Mouse (Mus musculus) gastrocnemius, postnatal 14 days (tissue): ENCODE measurements around the gene Oard1. TPM values are rescaled to one million over a fixed set of nuclear protein-coding genes. Genes with fewer than 3 reads are reported as not detected.

ENCODE experiments used
- DNase-seq: peaks from one replicate; pipeline ENCODE4 v3.0.0; 2021; ENCODE audit warnings: mixed read lengths
- intact Hi-C: fragments of 180-260 bp; cut with DNase I; formaldehyde crosslinking; loops from one replicate; pipeline ENCODE4 v1.15.1; 2025; ENCODE audit warnings: low total_unique reads
- long read RNA-seq, 2 experiments: library from polyadenylated mRNA; stranded (forward); transcript quantifications; one replicate each; pipeline ENCODE4 v2.0.0; 2021
- total RNA-seq, 2 experiments: library from RNA; stranded (reverse); gene quantifications; 2 replicates each; pipeline ENCODE4 v1.2.3; 2021

Gene Oard1
- total RNA-seq = 1 to 10 TPM; 7.4 to 8.3 TPM
- long read RNA-seq, experiment 1, partial matches to known transcripts = 2 of 11 reads
- long read RNA-seq, experiment 1, other reads (novel, unspliced or antisense) = 7 of 11 reads
- long read RNA-seq, experiment 2, partial matches to known transcripts = 1 of 13 reads
- long read RNA-seq, experiment 2, other reads (novel, unspliced or antisense) = 7 of 13 reads

GRCm38 (mm10) chr17:48409380-48410298, at the start of gene Oard1, which contains the start of gene Nfya:
Oard1 (plus strand) TSS chr17:48410014.
Nfya (minus strand) TSS chr17:48409906.
- peak; percentile 100 for DNase-seq
- intact Hi-C loops = no loop called here

GRCm38 (mm10) chr17:48360462-48360861, 49.4 kb upstream of the Oard1 start:
- DNase-seq = no peak
- intact Hi-C loops = no loop called here

DNA sequence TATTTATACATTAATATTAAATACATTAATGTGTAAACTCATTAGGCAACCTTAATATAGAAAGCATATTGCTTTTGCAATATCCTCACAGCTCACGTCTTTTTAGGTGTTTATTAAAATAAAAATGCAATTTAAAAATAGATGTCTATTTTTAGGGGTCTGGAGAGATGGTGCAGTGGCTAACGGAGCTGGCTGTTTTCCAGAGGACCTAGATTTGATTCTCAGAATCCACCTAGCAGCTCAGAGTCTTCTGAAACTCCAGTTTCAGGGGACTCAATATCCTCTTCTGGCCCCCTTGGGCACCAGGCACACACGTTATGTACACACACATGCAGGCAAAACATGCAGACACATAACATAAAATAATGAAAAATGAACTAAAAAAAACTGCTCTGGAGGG, 47.5 kb upstream of the Oard1 start:
- intact Hi-C loops = no loop called here
- no peak for DNase-seq

DNA sequence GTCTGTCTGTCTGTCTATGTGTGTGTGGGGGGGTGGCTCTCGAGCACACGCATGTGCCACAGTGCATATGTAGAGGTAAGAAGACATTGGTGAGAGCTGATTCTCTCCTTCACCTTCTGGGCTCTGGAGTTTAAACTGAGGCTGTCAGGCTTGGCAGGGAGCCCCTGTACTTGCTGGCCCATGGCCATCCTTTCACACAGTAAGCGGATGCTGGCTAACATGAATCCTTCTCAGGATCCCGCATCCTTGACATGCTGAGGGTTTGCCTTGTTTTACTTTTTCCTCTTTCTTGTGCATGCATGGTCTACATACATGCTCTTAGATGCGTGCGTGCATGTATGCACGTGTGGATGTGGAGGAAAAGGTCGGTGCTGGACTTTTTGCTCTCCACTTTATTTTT, 46.8 kb upstream of the Oard1 start:
- intact Hi-C loops = no loop called here
- DNase-seq = peak; percentile 35

- no peak for DNase-seq
- intact Hi-C loops = no loop called here
Measured at GRCm38 (mm10) chr17:48363421-48363965, 46.3 kb upstream of the Oard1 start.

DNA sequence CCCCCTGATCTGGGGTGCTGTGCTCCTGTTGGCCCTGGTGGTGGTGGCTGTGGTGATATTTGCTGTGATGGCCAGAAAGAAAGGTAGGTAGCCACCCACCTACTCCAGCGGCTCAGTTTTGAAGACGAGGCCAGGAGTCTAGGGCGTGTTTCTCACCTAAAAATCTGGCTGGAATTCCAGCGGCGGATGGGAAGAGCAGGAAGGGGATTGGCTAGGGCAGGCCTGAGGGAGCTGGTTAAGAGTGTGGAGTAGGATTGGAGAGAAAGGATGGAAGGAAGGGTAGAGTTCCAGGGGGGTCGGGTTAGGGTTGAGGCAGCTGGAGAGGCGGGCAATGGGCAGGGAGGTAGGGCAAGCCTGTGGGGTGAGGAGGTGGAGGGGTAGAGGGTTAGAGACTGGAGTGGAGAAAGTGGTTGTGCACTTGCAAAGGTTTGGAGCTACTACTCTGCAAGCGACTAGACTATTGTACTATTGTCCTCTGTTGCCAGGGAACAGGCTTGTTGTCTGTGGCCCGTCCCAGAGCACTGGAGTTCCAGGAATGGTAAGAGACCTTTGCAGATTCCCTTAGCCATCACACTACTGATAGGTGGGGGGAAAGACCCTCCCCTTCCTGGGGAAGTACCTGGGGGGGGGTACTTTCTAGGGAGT, 44.2 kb upstream of the Oard1 start:
- DNase-seq = no peak
- intact Hi-C loops = no loop called here

- no peak for DNase-seq
- intact Hi-C loops = no loop called here
Measured at GRCm38 (mm10) chr17:48366806-48367205, 43.0 kb upstream of the Oard1 start.

DNA sequence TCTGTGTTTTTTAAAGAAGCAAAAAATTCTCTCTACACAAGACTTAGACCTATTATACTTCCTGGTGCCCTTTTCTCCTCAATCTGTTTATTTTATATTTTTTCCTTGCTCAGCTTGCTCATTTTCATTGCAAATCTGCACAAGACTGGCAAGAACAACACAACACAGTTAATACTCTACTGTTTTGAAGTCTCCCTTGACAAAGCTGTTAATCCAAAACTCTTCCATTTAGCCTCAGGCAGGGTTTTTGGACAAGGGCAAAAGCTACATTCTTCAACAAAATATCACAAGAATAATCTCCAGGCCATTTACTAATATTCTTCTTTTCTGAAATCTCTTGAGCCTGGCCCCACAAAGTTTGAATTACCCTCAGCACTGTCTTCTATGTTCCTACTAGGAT, 38.2 kb upstream of the Oard1 start:
- DNase-seq = no peak
- intact Hi-C loops = no loop called here

- intact Hi-C loops = no loop called here
- DNase-seq = no peak
Measured at GRCm38 (mm10) chr17:48372987-48373386, 36.8 kb upstream of the Oard1 start.

DNA sequence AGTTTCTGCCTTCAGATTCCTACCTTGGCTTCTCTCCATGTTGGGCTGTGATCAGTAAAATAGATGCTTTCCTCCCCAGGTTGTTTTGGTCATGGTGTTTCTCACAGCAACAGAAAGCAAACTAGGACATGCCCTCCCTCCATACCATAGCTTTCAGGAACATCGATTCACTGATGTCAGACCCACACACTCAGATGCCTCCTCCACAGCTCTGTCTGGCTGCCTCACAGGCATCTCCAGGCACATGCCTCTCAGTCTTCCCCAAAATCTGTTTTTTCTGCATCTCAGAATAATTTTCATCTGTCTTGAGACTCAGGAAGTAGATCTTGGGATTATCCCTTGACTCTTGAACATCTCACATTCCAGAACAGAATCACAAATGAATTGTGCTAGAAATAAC, 33.7 kb upstream of the Oard1 start:
- intact Hi-C loops = no loop called here

GRCm38 (mm10) chr17:48379050-48379449, 30.8 kb upstream of the Oard1 start:
- intact Hi-C loops = no loop called here
- DNase-seq = no peak

More for the DNA sequence above, 33.7 kb upstream of the Oard1 start:
- no peak for DNase-seq

DNA sequence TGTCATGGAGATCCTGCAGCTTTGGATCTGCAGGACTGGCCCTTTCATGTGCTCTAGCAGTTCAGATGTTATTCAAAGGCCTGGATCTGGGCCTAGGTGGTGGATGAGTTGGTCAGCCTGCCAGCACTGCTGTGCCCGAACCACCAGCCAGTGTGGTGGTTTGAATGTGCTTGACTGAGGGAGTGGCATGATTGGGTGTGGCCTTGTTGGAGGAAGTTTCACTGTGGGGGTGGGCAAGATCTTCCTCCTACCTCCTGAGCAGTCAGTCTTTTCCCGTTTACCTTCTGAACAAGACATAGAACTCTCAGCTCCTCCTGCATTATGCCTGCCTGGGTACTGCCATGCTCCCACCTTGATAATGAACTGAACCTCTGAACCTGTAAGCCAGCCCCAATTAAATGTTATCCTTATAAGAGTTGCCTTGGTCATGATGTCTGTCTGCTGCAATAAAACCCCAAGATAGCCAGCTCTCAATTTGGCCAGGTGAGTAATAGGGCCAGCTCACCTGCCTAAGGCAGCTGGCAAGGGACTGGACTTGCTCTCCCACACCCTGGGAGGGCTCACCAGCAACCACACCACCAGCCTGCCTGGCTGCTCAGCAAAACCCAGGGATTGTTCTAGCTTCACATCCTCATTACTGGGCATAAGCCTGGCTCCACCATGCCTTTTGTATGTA, 23.9 kb upstream of the Oard1 start:
- DNase-seq = no peak
- intact Hi-C loops = no loop called here

DNA sequence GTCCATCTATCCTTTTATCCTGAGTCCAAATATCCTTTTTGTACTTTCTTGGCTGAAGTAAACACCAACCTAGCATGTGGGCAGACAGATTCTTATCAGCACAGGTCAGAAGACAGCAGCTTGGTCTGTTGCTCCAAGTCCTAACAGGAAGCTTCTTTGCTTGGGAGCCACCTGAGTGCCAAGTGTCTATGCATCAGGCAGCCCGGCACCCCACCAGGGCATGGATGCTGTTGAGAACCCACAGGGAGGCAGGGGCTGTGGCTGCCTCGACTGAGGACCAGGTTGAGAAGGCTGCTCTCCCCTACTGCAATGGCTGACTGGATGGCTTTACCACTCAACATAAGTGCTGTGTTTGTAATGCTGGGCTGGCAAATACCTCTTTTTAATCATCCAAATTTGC, 21.1 kb upstream of the Oard1 start:
- DNase-seq = no peak
- intact Hi-C loops = no loop called here

DNA sequence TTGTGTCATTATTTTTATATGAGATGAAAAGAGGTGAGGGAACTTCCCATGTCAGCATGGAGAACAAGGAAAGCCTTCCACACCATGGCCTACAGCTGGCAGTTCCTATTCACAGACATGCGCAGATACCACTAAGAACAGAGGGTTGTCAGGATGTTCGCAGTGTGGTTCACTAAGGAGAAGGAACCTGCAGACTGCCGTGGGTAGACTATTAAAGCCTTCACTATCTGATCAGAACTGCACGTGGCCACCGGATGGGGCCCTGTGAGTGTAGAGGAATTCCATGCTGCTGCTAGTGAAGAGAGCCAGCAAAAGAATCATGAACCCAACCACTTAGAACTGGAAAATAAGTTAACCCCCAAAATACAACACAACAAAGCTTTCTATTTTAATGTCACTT, 20.4 kb upstream of the Oard1 start:
- intact Hi-C loops = no loop called here
- DNase-seq = no peak

DNA sequence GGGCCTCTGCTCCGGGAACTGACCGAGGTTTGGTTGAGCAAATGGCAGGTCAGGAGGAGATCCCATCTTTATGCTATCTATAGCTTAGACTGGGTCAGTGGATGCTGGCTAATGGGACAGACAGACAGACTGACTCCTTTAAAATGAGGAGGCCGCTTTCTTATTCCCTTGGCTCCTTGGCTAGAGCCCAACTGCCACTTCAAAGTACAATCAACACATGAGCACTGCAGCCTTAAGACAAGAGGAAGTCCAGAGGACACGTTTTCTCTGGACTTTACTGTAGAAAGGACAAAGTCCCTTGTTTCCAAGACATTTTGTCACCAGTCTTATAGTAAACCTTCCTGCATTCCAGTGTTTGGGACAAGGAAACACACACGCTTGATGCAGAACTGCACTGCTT, 18.4 kb upstream of the Oard1 start:
- intact Hi-C loops = no loop called here
- DNase-seq = no peak

- intact Hi-C loops = no loop called here
- DNase-seq = no peak
Measured at GRCm38 (mm10) chr17:48392616-48393015, 17.2 kb upstream of the Oard1 start.

DNA sequence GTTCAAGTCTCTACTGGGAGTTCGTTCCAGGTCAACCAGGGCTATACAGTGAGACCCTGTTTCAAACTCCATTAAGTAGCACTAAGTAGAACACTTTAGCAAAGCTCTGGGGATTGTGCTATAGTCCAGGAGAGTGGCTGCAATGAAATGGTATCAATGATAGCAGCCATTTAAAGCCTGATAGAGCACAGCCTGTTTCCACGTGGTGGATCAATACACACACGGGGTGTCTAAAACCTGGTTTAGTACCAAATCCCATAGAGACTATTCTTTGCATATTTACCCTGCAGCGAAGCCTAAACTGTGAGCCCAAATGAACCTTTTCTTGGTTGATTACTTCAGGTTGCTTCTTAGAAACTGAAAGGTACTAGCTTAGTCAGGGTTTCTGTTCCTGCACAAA, 8.1 kb upstream of the Oard1 start:
- DNase-seq = no peak
- intact Hi-C loops = no loop called here

GRCm38 (mm10) chr17:48402751-48403150, 7.1 kb upstream of the Oard1 start:
- DNase-seq = no peak
- intact Hi-C loops = no loop called here

GRCm38 (mm10) chr17:48403848-48404247, 6.0 kb upstream of the Oard1 start:
- intact Hi-C loops = no loop called here
- DNase-seq = no peak

DNA sequence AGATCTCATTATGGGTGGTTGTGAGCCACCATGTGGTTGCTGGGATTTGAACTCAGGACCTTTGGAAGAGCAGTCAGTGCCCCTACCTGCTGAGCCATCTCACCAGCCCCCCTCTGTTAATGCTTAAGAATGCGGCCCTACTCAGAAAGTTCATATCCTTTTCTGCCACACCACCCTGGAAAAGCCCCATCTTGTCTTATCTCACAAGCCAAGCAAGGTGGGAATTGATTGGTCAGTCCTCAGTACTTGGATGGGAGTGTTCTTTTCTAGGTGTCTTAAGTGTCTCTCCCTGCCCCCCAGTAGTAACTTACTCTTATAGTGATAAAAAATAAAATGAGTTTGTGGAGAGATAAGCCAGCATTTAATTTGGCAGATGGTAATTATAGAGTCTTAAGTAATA, 5.1 kb upstream of the Oard1 start:
- intact Hi-C loops = no loop called here
- DNase-seq = no peak
